Mouse (Mus musculus) fibroblast of lung, adult 2 months (primary cell): ENCODE measurements at regions not wholly inside any gene's neighbourhood (a gene's known extent, or its start where the extent isn't known, plus 50 kb on each side); places are given as distances from the start of the nearest gene placed in this dataset.
A peak's percentile ranks its signal among the peaks of the same experiment; 100 is the strongest.

Experiments
- DNase-seq: peaks from one replicate; pipeline ENCODE4 v3.0.0-alpha.2; 2011; ENCODE audit warnings: low read depth

DNA sequence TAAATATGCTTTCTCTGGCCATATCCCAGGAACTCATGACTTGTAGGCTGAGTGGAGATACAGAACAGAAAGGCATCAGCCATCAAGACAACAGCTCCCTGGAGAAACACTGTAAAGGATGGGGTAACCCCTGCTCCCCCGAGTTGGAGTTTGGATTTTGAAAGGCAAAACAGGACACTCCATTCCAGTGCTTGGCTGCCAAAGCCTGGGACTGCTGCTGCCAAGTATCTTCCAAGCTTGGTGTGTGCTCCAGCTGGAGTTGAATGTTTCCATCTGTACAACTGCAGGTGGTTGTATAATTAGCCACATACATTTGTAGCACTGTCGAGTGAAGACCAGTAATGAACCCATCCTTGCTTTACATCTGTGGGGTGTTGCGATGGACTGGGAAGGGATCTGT, 62.1 kb downstream of the 4933412E24Rik start:
- no peak for DNase-seq

DNA sequence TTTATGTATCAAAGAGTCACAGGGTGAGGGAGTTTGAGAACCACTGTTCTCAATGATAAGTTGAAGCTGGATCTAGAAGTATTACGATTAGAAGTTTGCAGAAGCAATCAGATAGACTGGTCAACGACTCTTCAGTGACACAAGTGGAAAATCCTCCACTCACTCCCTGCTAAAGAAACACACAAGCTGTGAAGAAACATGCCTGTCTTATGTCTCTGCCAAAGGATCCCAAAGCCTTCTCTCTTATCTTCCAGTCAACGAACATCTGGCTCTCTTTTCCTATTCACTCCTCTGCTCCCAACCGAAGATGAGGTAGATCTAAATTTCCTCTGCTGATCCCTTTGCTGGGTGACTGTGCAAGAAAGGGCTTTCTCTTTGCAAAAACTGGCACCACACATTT, 62.6 kb downstream of the 4933412E24Rik start:
- DNase-seq: no peak

DNA sequence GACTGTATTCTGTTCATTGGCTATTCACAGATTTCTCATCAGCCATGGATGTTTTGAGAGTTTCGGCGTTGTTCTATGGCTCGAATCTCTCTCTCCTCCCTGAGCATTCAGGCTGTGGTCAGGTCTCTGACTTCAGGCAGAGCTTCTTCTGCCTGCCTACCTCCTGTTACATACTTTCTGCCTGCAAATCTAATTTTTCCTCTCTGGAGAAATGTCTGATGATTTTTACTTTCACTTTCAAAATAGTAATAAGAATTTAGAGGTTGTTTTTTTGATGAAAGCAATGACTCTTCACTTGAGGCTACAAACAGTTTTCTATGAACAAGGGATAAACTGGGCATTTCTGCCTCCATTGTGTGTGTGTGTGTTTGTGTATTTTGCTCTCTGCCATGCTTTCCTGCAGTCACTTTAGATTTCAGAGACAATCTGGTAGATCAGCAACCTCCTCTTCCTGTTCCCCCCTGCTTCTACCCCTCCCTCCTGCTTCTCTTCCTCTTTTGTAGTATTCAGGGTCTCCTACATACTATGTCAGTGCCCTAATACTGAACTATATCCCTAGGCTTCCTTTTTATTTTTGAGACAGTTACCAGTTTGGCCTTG, 65.7 kb downstream of the 4933412E24Rik start:
- DNase-seq: no peak

DNA sequence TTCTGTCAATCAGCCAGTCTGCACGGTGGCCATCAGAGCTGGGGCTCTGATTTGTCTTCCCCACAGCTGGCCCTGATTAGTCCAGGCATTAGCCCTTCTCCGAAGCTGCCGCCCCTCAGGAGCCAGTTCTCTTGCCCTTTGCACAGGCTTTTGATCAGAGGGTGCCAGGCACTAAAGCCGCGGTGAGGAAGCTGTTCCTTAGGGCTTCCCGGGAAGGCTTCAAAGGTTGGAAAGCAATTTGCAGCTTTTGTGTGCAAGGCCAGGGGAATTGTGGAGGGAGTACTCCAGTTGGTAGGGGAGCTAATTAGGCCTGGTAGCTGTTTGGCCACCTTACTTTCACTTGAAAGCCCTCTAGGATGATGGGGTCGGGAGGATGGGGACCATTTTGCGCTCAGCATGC, 71.2 kb downstream of the 4933412E24Rik start:
- DNase-seq: no peak

DNA sequence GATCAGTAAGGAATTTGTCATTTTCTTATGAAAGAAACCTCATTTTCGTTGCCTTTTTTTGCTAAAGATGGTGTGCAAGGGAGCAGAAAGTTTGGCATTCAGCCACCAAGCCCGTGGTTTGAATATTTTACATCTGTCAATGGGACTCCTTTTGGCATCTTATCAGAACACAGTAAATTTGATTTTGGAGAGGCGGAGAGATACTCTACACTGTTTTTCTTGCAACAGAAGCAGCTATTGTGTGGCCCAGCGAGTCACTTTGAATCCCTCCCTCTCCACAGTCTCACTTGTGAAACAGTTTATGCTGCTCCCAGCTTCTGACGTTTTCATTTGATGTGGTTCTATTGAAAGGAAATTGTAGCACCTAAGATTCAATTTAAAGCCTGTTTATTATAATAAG, 79.9 kb downstream of the 4933412E24Rik start:
- DNase-seq: no peak

DNA sequence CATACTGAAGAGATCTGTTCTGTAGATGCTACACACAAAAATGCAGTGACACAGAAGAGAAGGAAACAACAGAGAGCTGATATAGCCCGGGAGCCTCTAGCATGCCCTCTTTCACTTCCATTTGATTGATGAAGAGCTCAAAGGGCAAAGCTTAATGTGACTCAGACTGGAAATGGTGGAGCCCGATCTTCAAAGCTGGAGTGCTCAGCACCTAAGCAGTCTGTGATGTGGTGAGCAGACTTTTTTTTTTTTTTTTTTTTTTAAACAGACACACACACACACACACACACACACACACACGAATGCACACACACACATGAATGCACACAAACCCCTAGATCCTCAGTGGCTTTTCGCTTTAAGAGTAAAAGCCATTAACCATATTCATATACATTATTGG, 102.6 kb downstream of the 4933412E24Rik start:
- no peak for DNase-seq

DNA sequence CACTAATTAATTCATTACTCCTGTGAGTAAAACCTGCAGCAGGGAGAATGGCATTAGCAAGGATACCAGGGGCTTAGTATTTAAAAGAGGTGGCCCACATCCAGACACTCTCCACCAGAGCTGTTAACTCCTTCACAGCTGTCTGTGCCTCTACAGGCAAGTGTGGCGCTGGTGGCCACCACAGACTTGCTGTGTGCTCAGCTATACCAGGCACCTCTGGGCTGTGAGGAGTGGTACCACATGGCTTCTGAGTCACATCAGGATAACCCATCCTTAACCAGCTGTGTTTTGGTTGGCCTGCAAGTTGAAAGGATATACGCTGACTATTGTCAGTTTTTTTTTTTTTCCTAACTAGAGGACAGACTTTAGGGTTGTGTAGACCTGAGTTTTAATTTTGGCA, 108.1 kb downstream of the 4933412E24Rik start:
- no peak for DNase-seq

DNA sequence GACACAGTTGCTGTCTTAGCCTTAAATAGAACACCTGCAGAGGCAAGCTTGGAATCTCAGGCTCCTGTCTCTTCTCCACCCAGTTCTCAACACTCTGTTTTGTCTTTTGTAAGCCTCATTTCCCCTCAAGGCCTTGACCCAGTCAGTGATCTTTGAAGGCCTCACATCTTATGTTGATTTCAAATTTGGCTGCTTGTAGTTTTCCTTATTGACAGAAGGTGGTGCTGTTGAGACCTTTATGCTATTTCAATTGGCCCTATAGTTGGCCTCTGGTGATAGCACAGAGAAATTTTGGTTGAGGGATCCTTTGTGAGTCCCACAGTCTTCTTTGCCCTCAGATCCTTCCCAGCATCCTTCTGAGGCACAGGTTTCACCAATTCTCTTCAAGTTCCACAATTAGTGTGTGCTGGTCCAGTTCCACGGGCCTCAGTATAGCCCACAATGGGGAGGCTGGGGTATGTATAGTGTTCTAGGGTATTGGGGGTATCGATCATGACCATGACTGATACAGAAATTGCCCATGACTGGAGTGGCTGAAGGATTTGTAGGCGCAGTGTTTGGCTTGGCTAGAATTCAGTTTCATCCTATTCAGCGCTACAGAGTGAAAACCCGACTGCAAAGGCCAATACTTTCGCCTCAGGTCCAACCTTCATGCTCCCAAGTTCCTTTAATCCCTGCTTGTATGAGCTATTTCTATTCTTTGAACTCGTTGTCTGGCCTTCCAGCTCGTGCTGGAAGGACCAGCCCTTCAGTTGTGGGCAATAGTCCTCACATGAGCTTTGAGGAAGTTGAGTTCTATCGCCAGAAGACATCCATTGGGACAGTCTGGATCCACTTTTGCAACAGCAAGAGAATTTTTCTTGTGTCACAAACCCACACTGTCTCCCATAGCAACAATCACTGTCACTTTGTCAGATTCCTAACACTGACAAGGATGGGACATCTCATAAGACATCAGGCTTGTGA, 110.3 kb downstream of the 4933412E24Rik start:
- no peak for DNase-seq

DNA sequence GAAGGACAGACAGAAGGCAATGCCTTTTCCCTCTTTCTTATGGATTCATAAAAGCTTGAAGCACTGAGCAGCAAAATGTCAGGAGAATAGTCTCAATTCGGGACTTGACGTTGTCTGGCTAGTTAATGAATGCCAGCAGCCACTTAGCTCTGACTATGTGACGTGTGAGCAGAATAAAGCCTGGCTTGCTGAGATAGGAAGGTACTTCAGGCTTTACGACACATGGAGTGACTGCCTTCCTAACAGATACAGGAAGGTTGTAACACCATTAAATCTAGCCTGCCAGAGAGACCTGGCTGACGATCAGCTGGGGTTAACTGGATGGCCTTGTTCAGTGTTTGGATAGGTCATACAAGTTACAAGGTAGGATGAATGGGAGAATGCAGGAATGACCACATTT, 111.7 kb downstream of the 4933412E24Rik start:
- DNase-seq: no peak

DNA sequence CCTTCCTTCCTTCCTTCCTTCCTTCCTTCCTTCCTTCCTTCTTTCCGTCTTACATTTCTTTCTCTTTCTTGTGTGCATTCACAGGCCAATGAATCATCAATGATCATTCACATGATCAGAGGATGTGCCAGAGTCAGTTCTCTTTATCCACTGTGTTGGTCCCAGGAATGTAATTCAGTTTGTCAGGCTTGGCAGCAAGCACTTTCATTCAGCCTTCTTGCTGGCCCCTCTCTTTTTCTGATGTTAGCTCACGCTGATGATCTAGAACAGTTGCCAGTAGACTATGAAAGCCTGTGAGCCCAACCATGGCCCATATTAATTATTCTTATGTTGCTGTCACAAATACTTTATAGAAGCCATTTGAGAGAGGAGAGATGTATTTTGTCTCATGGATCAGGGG, 127.4 kb downstream of the 4933412E24Rik start:
- DNase-seq: no peak

DNA sequence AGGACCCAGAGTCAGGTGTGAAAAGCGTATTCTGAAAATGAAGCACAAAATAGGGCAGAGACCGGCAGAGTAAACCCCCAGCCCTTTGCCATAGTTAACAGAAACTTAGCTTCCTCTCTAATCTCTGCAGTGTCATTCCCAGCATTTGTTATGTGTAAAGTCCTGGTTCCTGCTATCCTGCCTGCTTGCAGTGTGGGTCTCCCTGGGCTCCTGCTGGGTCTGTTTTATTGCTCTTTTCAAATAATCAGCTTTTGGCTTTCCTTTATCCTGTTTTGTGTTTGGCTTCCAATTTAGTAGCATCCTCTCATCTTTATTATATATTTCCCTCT, 128.3 kb downstream of the 4933412E24Rik start:
- no peak for DNase-seq

DNA sequence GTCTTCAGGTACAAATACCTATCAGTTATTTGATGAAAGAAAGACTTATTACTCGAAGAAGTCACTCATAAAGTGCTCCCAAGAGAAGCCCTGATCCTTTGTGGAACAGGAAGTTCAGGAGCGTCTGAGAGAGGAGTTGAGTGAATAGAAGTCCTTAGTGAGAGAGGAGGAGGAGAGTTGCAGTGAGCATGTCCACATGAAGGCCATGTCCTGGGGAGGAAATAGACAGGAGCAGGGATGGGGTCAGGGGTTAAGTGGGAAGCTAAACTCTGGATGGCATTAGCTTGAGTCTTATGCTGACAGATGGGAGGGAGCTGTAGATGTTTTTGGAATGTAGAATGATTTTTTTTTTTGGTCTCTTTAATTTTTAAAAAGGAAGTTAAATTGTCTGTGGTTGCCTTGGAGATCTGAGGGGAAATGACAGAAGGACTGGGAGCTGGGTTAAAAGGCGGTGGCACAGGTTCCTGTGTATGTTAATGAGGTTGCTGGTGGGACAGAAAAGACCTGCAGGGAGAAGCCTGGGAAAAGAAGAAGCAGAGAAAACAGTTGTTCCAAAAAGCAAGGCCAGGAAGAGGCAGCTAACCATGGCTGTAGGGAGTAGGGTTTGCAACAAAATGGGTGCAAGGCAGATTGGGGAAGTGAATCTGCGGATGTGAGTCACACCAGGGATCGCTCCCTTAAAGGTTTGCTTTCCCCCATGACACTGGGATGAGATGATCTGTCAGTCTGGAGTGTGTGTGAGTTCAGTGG, 128.9 kb downstream of the 4933412E24Rik start:
- DNase-seq: no peak

DNA sequence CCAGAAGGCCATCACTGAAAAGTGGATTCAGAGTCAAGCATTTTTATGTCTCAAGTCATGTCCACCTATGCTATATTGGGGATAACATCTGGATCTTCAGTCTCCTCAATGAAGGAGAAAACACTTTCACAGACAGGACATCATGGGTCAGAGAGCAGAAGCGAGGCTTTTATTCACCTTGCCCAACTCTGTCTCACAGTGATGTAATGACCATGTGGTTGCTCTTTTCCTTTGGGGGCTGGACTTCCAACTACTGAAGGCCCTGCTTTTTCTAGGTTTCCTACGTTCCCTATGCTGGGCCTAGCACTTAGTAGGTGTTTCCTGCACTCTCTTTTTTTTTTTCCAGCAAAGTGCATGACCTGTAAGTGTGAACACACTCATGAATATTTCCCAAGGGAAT, 130.4 kb downstream of the 4933412E24Rik start:
- DNase-seq: no peak

DNA sequence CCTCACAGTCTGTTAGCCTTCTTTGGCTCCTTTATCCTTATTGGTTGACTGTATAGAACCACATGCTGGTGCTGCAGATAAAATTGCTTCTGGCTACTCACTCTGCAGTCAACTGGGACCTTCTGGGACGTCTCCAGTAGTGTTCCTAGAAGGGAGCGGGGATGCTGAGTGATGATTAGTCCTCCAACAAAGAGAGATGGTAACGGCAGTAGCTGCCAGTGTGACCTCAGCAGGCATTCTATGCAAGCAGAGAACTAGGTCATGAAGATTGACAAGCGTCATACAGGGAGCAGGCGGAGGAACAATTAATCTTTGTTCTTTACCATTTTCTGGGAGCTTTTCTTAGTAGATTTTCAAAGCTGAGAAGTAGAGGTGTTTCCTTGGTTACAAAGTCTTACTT, 134.0 kb downstream of the 4933412E24Rik start:
- DNase-seq: no peak

DNA sequence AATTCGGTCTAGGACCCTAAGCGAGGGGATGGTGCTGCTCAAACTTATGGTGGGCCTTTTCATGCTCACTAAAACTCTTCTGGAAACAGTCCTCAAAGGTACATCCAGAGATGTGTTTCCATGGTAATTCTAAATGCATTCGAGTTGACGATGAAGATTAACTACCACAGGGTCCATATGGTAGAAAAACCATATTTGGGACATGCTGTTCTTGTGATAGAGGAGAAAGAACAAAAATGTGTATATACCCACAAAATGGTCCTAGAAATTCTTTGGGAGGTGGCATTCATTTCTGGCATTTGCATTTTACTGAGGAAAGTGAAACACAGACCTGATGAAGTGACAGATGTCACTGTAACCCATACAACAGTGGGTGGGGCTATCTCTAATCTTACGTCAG, 136.0 kb downstream of the 4933412E24Rik start:
- no peak for DNase-seq

DNA sequence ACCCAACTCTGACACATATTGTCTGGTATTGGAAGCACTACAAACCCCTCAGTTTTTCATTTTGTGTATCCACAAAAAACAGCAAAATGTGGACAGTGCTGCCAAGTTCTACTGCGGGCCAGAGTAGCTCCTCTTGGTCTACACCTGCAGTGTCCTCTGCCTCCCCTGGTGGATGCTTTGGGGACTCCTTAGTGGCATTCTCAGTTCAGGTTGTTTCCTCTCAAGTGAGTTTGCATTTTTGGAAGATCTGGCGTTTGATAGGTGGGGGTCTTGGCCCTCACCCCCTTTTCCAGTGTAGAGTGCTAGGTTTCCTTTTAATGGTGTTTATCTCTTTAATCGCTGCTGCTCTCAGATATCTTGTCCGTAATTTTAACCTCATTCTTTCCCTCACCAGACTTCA, 137.1 kb downstream of the 4933412E24Rik start:
- DNase-seq: no peak

DNA sequence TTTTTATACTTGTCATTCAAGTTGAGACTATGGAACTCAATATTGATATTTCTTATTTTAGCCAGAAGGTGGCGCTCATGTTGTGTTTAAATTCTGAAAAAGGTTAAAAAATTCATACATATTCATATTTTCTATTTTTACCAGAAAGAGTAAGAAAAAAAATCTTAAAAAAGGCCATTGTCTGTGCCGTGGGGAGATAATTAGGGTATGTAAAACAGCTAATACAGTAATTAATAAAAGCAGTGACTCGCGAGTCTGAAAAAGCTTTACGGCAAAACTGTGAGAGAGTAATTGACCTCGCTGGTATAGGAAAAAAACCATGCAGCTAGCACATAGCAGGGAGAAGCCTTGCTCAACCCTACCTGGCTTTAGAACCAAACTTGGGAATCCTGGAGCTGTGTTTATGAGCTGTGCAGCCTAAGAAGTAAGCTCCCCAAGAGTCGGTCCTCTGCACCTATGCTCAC, 140.1 kb downstream of the 4933412E24Rik start:
- DNase-seq: no peak

DNA sequence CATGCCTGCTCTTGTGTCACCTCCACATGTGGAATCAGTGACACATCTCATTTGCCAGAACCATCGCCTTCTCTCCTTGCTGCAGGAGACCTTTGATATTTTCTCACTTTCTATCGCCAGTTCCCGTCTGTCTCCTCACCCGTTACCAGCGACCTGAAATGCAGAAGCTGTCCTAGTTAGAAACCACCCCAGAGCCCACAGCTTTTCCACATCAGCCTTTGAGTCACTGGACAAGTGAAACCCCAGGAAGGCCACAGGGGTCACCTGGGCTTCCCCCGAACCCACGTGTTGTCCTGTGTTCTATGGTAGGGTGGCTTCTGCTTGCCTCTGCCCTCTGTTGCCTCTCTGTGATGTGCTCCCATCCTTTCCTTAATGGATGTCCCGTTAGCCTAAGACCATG, 149.7 kb downstream of the 4933412E24Rik start:
- DNase-seq: no peak

DNA sequence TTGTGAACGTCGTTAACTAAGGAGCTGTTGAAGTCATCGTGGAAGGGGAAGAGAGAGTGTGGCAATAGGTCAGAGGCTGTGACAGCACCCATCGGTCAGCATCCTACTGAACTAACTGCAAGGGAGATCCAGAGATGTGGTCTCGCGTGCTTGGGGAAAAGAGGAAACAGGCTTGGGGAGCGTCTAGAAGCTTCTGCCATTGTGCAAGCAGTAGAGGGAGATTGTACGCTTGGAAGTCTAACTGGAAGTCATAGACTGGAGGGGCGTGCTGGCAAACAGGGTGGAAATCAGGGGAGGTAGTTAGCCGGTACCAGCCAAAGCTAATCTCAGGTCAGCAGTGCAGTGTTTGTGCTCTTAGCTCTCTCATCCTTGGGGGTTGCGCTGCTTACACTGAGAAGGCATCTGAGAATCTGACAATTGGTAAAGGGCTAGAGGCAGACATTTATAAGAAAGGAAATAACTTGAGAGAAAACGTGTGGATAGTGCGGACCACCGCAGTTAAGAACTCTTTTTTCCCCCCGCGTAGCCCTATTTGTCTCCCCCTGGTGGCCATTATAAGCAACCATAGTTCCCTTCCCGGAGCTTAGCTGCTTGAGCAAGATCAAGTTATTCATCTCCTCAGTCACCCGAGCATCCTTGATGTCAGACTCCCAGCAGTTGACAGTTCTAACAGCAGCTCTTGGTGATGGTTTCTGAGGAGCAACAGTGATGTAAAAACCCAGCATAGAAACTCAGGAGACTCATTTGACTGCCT, 151.5 kb downstream of the 4933412E24Rik start:
- no peak for DNase-seq

DNA sequence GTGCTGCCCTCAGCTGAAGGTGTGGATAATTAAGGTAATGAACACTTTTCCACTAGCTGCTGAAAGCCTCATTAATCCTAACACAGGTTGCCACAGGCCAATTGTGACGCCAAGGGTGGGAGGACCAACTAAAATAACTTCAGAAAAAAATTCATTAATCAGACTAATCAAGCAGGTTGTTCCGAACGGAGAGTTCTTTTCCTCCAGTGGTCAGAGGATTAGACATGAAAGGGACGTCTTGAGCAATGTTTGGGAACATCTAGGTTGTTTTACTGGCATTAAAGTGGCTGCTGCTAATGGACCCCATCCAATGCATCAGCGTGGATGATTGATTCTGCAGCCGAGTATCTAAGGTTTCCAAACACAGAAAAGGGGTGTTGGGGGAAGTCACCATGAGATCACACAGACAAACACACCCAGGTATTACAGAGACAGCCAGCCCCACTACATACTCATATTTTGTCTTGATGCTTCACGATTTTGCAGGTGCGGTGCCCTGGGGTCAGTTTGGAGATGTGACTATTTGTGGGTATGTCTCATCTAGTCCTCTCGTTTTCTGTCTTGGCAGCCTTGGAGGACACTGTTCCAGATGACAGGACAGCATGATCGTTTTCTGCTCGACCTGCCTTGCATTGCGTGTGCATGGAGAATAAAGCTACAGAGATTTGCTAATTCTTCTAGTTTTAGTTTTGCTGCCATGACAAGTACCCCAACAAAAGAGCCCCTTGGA, 164.0 kb downstream of the 4933412E24Rik start:
- no peak for DNase-seq

DNA sequence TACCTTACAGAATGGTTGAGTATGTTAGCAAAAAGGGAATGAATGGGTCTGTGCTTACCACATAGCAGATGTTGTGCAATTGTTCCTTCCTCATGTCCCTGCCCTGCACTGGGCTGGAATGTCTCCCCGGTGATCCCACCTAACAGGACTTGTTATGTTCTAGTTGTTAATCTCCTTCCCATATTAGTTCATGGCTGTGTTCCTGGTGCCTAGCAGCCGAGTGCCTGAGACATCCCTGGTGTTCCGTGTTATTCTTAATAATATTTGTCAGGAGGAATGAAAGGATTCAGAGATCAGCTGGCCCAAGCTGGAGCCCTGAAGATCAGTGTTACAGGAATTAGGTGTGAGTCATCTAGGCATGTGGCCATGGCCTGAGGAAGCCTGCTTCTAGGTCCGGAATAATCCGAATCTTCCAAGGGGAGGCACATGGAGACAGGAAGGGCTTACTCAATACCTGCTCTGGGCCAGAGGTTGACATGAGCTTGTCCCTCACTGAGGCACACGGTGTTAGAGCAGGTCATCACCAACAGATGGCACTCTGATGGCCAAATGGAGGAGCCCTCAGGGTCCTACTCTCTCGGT, 171.2 kb downstream of the 4933412E24Rik start:
- peak; percentile 83 for DNase-seq
